Mouse (Mus musculus) lung, postnatal 36 days (tissue): Measurements from ENCODE around the gene Trmt5.

Experiments
- DNase-seq: peaks from one replicate; pipeline ENCODE4 v3.0.0; 2022; ENCODE audit warnings: mixed read lengths

Gene Trmt5

DNA sequence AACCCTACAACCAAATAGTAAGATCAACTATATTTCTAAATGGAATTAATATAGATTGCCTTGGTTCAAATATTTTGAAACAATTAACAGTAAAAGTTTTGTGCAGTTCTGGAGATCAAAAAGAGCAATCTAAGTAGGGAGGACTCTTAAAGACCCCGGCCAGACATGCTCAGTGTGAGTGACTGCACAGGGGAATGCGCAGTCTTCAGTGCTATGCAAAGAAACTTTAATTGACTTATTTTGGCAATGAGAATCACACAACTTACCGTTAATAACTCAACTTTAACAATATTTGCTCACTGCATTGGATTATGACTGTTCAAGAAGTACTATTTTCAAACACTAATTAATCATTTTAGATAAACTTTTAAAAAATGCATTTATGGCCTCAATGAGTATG lies 17.0 kb downstream of the Trmt5 start:
- no peak for DNase-seq

DNA sequence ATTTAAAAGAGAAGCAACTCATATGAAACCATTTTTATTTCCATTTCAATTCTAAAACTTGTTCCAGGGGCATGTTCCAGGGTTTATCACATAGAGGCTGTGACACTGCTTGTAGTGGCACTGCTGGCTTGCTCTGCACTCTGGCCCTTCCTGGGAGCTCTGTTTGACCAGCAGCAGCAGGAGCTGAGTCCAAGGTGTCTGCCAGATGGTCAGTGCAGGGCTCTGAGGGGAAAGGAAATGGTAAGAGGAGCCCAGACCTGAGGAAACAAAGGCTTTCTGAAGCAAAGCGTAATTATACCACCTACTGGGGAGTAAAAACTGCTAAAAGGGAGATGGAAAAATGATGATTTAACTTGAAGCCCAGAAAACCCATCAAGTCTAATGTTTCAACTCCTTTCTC lies 18.0 kb downstream of the Trmt5 start:
- DNase-seq: no peak

DNA sequence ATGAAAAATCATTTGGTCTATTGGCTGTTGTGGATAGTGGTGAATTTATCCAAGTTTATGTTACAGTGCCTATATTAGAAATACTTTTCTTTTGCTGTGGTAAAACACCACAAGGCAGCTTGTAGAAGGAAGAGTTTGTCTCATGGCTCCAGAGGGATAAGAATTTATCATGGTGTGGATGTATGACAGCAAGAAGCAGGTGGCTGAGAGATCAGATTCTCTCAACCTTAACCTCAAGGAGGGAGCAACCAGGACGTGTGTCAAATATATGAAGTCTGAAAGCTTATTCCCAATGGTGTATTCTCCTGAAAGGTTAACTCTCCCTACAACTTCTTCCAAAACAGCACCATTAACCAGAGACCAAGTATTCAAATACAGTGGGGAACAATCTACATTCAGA lies 19.9 kb downstream of the Trmt5 start:
- DNase-seq: no peak

DNA sequence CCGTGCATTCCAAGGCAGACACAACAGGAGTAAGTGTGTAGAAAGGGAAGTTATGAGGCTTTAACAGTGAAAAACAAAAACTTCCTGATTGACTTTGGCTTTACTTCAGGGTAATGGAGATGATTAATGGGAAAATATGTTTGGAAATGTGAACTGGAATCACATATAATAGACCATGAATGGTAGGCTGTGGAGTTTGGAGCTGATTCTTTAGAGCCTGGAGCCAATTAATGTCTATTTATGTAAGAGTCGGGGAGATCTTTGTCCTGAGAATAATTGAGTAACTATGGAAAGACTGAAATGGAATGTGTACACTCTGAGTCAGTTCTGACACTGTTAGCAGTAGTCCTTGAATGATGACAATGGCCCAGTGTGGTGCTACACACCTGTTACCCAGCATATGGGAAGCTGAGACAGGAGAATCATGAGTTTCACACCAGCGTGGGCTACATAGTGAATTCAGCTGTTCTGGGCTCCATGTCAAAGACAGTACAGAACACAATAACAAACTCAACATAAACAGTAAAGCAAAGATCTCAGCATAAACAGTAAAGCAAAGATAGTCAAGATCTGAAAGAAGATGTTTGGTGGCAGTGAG lies 21.0 kb downstream of the Trmt5 start:
- no peak for DNase-seq

DNA sequence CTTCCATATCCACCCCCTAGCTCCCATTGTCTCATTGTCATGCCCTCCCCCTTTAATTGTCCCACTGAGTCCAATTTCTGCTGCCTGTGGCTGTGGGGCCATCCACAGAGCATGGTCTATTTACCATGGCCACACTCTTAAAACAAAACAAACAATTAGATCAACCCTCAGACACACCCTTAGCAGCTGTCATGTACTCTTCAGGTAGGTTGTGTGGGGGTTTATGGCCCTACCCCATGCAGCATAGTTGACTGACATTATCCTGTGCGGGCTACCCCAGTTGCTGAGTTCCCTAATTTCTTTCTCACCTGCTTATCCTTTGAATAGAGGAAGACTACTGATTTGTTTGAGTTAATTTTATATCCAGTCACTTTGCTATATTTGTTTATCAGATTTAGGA lies 26.2 kb downstream of the Trmt5 start:
- no peak for DNase-seq

DNA sequence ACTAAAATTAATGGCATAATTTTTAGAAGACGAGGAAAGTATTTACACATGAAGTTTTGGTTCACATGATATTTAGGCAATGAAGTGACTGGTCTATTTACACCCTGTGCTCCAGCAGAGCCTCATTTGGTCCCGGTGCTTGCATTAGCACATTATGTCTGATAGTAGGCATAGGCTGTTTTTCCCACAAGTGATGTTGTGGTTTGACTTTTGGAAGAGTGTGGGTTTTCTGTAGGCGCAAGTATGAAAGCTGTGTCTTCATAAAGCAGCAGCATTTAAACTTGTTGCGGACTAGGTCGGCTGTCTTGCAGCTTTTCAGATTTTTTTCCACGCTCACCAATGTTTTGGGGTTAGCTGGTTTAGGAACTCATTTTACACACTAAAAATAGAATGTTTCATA lies 27.2 kb downstream of the Trmt5 start:
- DNase-seq: no peak

DNA sequence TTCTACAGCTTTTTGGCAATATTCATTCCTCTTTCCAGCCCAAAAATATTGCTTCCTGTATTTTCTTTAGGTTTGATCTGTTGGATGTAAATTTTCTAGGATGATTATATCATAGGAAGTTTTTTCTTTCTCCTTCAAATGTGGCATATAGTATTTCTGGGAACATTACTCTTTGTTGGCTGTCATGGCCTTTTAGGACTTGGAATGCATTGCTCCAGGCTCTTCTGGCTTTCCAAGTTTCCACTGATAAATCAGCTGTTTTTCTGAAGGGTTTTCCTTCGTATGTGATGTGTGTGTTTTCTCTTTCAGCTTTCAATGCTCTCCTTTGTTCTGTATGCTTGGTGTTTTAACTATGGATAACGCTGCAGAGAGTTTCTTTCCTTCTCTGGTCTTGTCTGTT lies 31.5 kb downstream of the Trmt5 start:
- no peak for DNase-seq

DNA sequence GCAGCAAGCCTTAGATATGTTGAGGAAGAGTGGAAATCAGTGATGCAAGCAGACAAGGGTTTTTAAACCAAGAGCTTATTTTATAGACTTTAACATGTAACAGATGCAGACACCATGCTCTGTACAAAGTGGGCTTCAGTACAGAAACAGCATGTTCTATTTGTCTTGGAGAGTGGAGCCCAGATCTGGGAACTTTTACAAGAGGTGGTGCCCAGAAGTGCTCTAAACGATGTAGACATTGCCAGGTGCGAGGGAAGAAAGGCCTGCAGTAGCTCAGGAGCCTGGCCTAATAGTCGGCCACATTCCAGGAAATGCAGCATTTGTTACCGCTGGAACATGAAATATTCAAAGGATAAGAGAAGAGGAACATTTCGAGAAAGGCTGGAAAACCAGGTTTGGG lies 40.8 kb downstream of the Trmt5 start:
- DNase-seq: no peak

DNA sequence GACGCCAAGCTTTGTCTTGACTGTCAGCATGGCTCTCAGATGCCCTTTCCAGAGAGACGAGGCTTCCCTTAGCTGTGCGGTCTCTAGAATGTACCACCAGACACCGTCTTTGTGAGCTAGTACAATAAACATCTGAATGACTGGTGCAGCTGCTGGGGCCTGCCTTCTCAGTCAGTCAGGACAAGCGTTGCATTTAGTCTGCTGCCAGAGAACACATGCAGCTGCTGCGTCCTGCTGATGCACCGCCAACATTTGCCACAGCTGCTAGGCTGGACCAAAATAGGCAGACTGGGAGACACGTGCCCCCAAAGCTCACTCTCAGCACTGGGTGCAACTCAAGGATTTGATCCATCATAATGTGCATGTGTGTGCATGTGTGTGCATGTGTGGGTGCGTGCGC lies 44.5 kb downstream of the Trmt5 start:
- DNase-seq: peak; percentile 7

DNA sequence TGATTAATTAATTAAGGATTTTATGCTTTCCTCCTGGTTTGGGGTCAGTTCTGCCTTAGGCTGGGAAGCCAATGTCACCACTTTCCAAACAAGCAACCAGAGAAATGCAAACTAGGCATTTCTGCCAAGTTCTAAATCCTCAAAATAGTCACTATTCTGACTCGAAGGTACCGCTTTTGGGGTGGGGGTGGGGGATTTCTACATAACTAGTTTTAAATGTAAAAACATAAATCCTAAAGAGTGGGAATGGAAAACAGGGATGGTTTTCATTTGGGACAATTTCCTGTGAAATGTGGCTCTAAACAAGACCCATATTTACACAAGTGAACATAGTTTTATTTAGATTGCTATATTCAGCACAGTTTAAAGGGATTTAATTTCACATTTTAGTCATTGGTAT lies 53.9 kb downstream of the Trmt5 start:
- no peak for DNase-seq

DNA sequence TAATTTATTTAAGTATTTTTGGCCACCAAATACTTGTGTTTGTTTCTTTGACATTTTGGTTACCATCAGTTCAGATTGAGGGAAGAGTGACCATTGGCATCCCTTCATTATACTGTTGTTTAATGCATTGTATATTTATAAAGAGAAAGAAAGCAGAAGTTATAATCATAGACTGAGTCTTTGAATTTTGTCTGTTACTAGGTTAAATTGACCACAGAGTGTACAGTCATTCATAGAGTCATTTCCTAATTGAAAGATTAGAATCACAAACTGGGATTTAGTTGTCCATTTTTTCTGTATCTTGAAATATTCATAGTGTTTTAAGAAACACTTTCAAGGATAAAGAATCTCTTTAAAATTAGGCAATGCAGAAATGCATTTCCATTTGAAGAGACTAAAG lies 55.0 kb downstream of the Trmt5 start:
- no peak for DNase-seq

DNA sequence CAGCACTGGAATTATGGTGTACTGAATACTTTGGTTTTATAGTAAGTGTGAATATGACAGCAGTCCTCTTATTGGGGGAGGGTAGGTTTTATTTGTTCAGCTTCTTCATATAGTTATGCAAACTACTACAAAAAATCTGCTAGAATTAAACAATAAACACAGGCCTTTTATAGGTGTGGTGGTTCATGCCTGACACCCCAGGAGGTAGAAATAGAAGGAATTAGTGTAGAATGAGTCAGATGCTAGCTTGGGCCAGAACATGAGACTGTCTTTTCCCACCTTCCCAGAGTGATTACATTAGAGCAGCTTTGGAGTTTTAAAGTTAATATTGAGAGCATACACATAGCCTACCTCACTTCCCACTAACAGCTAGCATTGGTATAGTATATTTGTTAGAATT lies 56.3 kb downstream of the Trmt5 start:
- DNase-seq: no peak
